Mouse (Mus musculus): ENCODE results near the gene Magi1. TPM values are rescaled to one million over a fixed set of nuclear protein-coding genes. Genes with fewer than 3 reads are reported as not detected.

Gene Magi1
- total and polyA plus RNA-seq, 2 experiments from 2014 or later = 16.4 to 53.0 TPM

GRCm38 (mm10) chr6:93805407-93805936 is 478.2 kb downstream of the Magi1 start:
- TF ChIP-seq CTCF (IDR thresholded peaks at IDR 0.05; ENCODE audit: low read depth) = no peak
- no peak overlapping the region for H3K9ac ChIP-seq
- ATAC-seq = no peak
- no peaks in the 10 kb centered on the region for H3K4me1 ChIP-seq (ENCODE audit: insufficient read depth)
- WGBS = 65% methylated on average over 5 of the region's 5 CpGs
- no peaks in the 10 kb centered on the region for H3K36me3 ChIP-seq (ENCODE audit: insufficient read depth)
- 0 out of 2 replicates have a peak, but pooled peaks cover 2% of the 10 kb centered on the region for H3K9me3 ChIP-seq (ENCODE audit: low read length)
- H3K4me3 ChIP-seq (ENCODE audit: low read depth, low read length) = no peak overlapping the region
- no peak for DNase-seq
- H3K27me3 ChIP-seq (ENCODE audit: insufficient read depth, low read length) = no peaks in the 10 kb centered on the region
- no peak overlapping the region for H3K27ac ChIP-seq (ENCODE audit: low read depth, low read length)
- no peak overlapping the region for H3K4me2 ChIP-seq (ENCODE audit: low read depth)

- DNase-seq (peak; percentile 21), ATAC-seq (no peak)
- WGBS = 21% methylated on average over 4 of the region's 4 CpGs
- Histone ChIP-seq H3K4me2 (ENCODE audit: low read depth) (no peak overlapping the region), H3K4me1 (ENCODE audit: insufficient read depth) (no peaks in the 10 kb centered on the region), H3K27ac (ENCODE audit: low read depth, low read length) (no peak overlapping the region), H3K4me3 (ENCODE audit: low read depth, low read length) (no peak overlapping the region), H3K9ac (no peak overlapping the region), H3K36me3 (ENCODE audit: insufficient read depth) (no peaks in the 10 kb centered on the region), H3K9me3 (ENCODE audit: low read length) (0 out of 2 replicates have a peak, but pooled peaks cover 2% of the 10 kb centered on the region), H3K27me3 (ENCODE audit: insufficient read depth, low read length) (no peaks in the 10 kb centered on the region)
- TF ChIP-seq CTCF (IDR thresholded peaks at IDR 0.05; ENCODE audit: low read depth) = no peak
Observed at GRCm38 (mm10) chr6:93802390-93802789, 481.3 kb downstream of the Magi1 start.

GRCm38 (mm10) chr6:93800465-93800864 is 483.3 kb downstream of the Magi1 start:
- no peak for ATAC-seq
- H3K4me1 ChIP-seq (ENCODE audit: insufficient read depth) = no peaks in the 10 kb centered on the region
- 0 out of 2 replicates have a peak, but pooled peaks cover 2% of the 10 kb centered on the region for H3K9me3 ChIP-seq (ENCODE audit: low read length)
- no peak for TF ChIP-seq CTCF (IDR thresholded peaks at IDR 0.05; ENCODE audit: low read depth)
- no peak overlapping the region for H3K9ac ChIP-seq
- 57% methylated on average over 4 of the region's 4 CpGs for WGBS
- no peak for DNase-seq
- no peak overlapping the region for H3K27ac ChIP-seq (ENCODE audit: low read depth, low read length)
- H3K36me3 ChIP-seq (ENCODE audit: insufficient read depth) = no peaks in the 10 kb centered on the region
- H3K4me3 ChIP-seq (ENCODE audit: low read depth, low read length) = no peak overlapping the region
- no peak overlapping the region for H3K4me2 ChIP-seq (ENCODE audit: low read depth)
- no peaks in the 10 kb centered on the region for H3K27me3 ChIP-seq (ENCODE audit: insufficient read depth, low read length)

- Histone ChIP-seq H3K4me1 (ENCODE audit: insufficient read depth) (0 out of 2 replicates have a peak, but pooled peaks cover 3% of the 10 kb centered on the region), H3K4me2 (ENCODE audit: low read depth) (peak overlapping the region; percentile 17; the same call in 1 of the 2 replicates), H3K27ac (ENCODE audit: low read depth, low read length) (0 out of 2 replicates have a peak overlapping the region, but pooled peaks have one; percentile 21), H3K4me3 (ENCODE audit: low read depth, low read length) (peak overlapping the region; percentile 7; the same call in 1 of the 2 replicates), H3K36me3 (ENCODE audit: insufficient read depth) (no peaks in the 10 kb centered on the region), H3K9ac (0 out of 2 replicates have a peak overlapping the region, but pooled peaks have one; percentile 28), H3K9me3 (ENCODE audit: low read length) (no peaks in the 10 kb centered on the region), H3K27me3 (ENCODE audit: insufficient read depth, low read length) (no peaks in the 10 kb centered on the region)
- DNase-seq (peak; percentile 41), ATAC-seq (peak; percentile 88)
- no peak for TF ChIP-seq CTCF (IDR thresholded peaks at IDR 0.05; ENCODE audit: low read depth)
- WGBS = 17% methylated on average over 10 of the region's 10 CpGs
Observed at GRCm38 (mm10) chr6:93792309-93793215, 491.2 kb downstream of the Magi1 start.

GRCm38 (mm10) chr6:93789721-93790120 is 494.0 kb downstream of the Magi1 start:
- ATAC-seq (no peak), DNase-seq (no peak)
- Histone ChIP-seq H3K27ac (ENCODE audit: low read depth, low read length) (no peak overlapping the region), H3K4me1 (ENCODE audit: insufficient read depth) (0 out of 2 replicates have a peak, but pooled peaks cover 3% of the 10 kb centered on the region), H3K36me3 (ENCODE audit: insufficient read depth) (no peaks in the 10 kb centered on the region), H3K4me3 (ENCODE audit: low read depth, low read length) (no peak overlapping the region), H3K4me2 (ENCODE audit: low read depth) (no peak overlapping the region), H3K9ac (no peak overlapping the region), H3K9me3 (ENCODE audit: low read length) (no peaks in the 10 kb centered on the region), H3K27me3 (ENCODE audit: insufficient read depth, low read length) (no peaks in the 10 kb centered on the region)
- TF ChIP-seq CTCF (IDR thresholded peaks at IDR 0.05; ENCODE audit: low read depth) = no peak

GRCm38 (mm10) chr6:93787042-93787441 is 496.7 kb downstream of the Magi1 start:
- no peak for TF ChIP-seq CTCF (IDR thresholded peaks at IDR 0.05; ENCODE audit: low read depth)
- Histone ChIP-seq H3K36me3 (ENCODE audit: insufficient read depth) (no peaks in the 10 kb centered on the region), H3K4me2 (ENCODE audit: low read depth) (no peak overlapping the region), H3K9ac (no peak overlapping the region), H3K4me3 (ENCODE audit: low read depth, low read length) (no peak overlapping the region), H3K9me3 (ENCODE audit: low read length) (no peaks in the 10 kb centered on the region), H3K4me1 (ENCODE audit: insufficient read depth) (0 out of 2 replicates have a peak, but pooled peaks cover 3% of the 10 kb centered on the region), H3K27ac (ENCODE audit: low read depth, low read length) (no peak overlapping the region), H3K27me3 (ENCODE audit: insufficient read depth, low read length) (no peaks in the 10 kb centered on the region)
- DNase-seq (no peak), ATAC-seq (no peak)
- WGBS = 96% methylated on average over 3 of the region's 3 CpGs

GRCm38 (mm10) chr6:93786220-93786619 is 497.5 kb downstream of the Magi1 start:
- no peak for TF ChIP-seq CTCF (IDR thresholded peaks at IDR 0.05; ENCODE audit: low read depth)
- H3K27ac ChIP-seq (ENCODE audit: low read depth, low read length) = no peak overlapping the region
- no peaks in the 10 kb centered on the region for H3K9me3 ChIP-seq (ENCODE audit: low read length)
- ATAC-seq (no peak), DNase-seq (no peak)
- 56% methylated on average over 2 of the region's 2 CpGs for WGBS
- no peak overlapping the region for H3K9ac ChIP-seq
- H3K27me3 ChIP-seq (ENCODE audit: insufficient read depth, low read length) = no peaks in the 10 kb centered on the region
- no peaks in the 10 kb centered on the region for H3K36me3 ChIP-seq (ENCODE audit: insufficient read depth)
- no peak overlapping the region for H3K4me2 ChIP-seq (ENCODE audit: low read depth)
- no peak overlapping the region for H3K4me3 ChIP-seq (ENCODE audit: low read depth, low read length)
- 0 out of 2 replicates have a peak, but pooled peaks cover 3% of the 10 kb centered on the region for H3K4me1 ChIP-seq (ENCODE audit: insufficient read depth)

Data from forebrain, postnatal 0 days (tissue).